Mouse (Mus musculus) embryonic fibroblast, embryonic 13.5 days (primary cell): ENCODE data around the gene Ttc39b. TPM values are rescaled to one million over a fixed set of nuclear protein-coding genes. Genes with fewer than 3 reads are reported as not detected.

Experiments used
- H3K27ac ChIP-seq: 2 replicates; pipeline ENCODE4 v1.5.1; 2012; ENCODE audit warnings: low read length, control low read depth, inconsistent platforms; ENCODE audit not compliant: insufficient read depth
- H3K4me1 ChIP-seq: 2 replicates; pipeline ENCODE4 v1.6.1; 2011; ENCODE audit warnings: low read length; ENCODE audit not compliant: control insufficient read depth, insufficient read depth
- H3K4me3 ChIP-seq: 2 replicates; pipeline ENCODE4 v1.5.1; 2011; ENCODE audit warnings: mild to moderate bottlenecking, control low read depth, low read length; ENCODE audit not compliant: insufficient read depth
- CTCF ChIP-seq: IDR thresholded peaks from 2 replicates; pipeline ENCODE4 v1.5.1; 2011; ENCODE audit warnings: mild to moderate bottlenecking, control low read depth, low read length, moderate library complexity, borderline replicate concordance; ENCODE audit not compliant: insufficient read depth
- POLR2A ChIP-seq: IDR thresholded peaks from 2 replicates; pipeline ENCODE4 v1.6.1; 2011; ENCODE audit warnings: low read depth, mild to moderate bottlenecking, control low read depth, low read length, moderate library complexity
- polyA plus RNA-seq: library from polyadenylated mRNA; stranded (reverse); fragments of >200 nt; gene quantifications from 2 replicates; pipeline ENCODE4 v1.2.4, GENCODE M21; 2011; ENCODE audit warnings: low read depth; ENCODE audit not compliant: missing spikeins, insufficient read length

The Ttc39b gene
- polyA plus RNA-seq, 1 experiment = 34.6 TPM

GRCm38 (mm10) chr4:83319736-83320135 lies 4.3 kb downstream of the Ttc39b start:
- TF ChIP-seq POLR2A (no peak), CTCF (no peak)
- Histone ChIP-seq H3K4me1 (peaks cover 6% of the 10 kb centered on the region), H3K27ac (no peak overlapping the region), H3K4me3 (no peak overlapping the region)

GRCm38 (mm10) chr4:83318758-83319157 lies 5.3 kb downstream of the Ttc39b start:
- H3K27ac ChIP-seq = no peak overlapping the region
- no peak for TF ChIP-seq POLR2A
- no peak for TF ChIP-seq CTCF
- peaks cover 6% of the 10 kb centered on the region for H3K4me1 ChIP-seq
- H3K4me3 ChIP-seq = no peak overlapping the region

DNA sequence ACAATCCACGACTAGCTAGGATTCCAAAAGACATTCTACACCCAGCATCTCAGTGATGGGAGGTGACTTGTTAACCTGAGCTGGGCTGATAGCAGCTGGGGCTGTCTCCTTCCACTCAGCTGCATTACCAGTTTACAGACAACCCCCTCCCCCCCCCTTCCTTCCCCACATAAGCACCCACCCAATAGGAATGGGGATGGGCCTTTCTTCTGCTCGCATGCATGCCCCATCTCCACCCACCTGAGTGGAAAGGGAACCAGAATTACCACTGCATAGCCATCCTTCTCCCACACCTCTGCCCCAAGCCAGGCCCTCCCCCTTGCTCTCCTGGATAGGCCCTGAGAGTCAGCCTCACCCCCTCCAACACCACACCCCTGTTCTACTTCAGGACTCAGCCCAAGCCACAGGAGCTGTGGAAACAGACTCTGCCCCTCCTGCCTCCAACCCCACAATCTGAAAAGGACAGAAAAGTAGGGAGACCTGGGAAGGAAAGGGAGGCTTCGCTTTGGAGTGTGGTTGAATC lies 6.2 kb downstream of the Ttc39b start:
- TF ChIP-seq CTCF (no peak), POLR2A (no peak)
- H3K4me1 ChIP-seq = peaks cover 6% of the 10 kb centered on the region
- H3K4me3 ChIP-seq = no peak overlapping the region
- H3K27ac ChIP-seq = no peak overlapping the region

DNA sequence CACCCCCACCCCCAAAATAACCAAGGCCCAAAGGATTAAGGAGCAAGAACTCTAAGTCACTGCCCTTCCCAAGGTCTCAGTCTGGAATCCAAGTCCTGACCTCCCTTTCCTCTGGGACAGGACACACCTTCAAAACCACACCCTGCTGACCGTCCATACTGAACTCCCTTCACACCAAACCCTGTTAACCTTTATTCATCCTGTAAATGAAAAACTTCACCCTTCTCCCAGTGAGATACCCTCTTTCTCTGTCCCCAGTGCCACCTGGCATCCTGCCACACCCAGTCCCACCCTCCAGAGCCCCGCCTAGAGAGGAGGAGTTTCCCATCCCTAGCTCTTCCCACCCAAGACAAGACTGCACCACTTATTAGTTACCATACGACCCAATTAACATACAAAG lies 7.3 kb downstream of the Ttc39b start:
- no peak overlapping the region for H3K27ac ChIP-seq
- H3K4me3 ChIP-seq = no peak overlapping the region
- TF ChIP-seq CTCF (no peak), POLR2A (no peak)
- H3K4me1 ChIP-seq = peaks cover 6% of the 10 kb centered on the region; the same call in 1 of the 2 replicates

GRCm38 (mm10) chr4:83315930-83316329 lies 8.1 kb downstream of the Ttc39b start:
- Histone ChIP-seq H3K4me3 (no peak overlapping the region), H3K27ac (peak overlapping the region; percentile 46; the same call in 1 of the 2 replicates)
- TF ChIP-seq CTCF (no peak), POLR2A (no peak)

DNA sequence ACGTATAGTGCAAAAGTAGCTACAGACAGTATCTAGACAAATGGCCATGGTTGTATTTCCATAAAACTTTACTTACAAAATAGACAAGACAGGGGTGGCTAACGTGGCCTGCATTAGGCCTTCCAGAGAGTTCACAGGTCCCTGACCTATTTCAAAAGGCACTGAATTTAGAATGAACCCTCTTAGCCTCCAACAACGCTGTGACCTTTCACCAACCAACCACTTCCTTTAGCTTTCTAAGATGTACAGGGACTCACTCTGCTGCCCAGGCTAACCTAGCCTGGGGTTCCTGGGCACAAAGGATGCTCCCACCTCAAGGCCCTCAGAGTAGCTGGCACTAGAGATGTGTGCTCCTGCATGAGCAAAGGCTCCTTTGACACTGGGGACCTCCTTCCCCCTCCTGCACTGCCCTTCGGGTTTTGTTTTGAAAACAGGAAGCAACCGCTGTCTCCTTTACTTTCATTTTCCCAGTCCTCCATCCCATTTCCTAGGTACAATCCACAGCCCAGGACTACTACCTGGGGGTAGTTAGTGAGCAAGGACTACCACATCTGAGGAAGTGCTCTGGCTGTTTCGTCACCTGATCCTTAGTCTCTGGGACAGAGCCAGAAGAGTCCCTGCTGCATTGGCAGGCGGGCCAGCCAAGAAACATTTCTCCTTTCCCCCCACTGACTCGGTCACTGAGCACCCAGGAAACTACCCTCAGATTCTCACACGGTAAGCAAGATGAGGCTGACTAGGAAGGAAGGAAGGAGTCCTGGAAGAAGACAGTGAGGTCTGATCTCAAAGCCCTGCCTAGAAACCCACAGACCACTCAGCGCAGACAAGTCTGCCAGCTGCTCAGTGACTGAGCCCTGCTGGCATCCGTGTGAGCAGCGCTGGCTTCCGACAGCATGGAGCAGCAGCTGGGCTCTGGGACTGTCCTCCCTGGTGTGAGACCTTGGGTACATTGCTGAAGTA lies 8.9 kb downstream of the Ttc39b start:
- Histone ChIP-seq H3K4me3 (peak overlapping the region; percentile 2), H3K27ac (peak overlapping the region; percentile 46), H3K4me1 (0 out of 2 replicates have a peak, but pooled peaks cover 3% of the 10 kb centered on the region)
- no peak for TF ChIP-seq CTCF

More at GRCm38 (mm10) chr4:83315930-83316329, 8.1 kb downstream of the Ttc39b start:
- H3K4me1 ChIP-seq = 0 out of 2 replicates have a peak, but pooled peaks cover 3% of the 10 kb centered on the region

DNA sequence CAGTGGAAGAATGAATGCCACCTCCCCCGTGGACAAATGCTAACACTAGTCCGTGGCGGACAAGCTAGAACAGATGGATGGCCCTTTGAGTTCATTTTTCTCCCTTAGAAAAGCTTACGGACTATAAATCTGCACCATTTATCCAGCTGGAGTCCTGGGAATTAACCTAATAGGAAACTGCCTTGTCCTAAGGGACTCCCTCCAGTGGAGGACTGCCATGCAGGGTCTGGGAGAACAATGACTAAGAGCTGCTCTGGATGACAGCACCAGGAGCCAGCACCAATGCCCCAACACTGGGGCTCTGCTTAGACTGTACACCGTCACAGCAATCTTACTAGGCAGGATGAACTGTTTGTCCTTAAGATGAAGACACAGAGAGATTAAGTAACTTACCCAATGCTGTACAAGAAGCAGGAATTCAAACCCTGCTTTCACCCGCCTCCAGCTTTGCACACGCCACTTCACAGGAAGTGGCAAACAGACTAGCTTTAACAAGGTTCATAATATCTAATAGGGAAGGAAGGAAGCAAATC lies 9.7 kb downstream of the Ttc39b start:
- peaks cover 6% of the 10 kb centered on the region for H3K4me1 ChIP-seq
- TF ChIP-seq CTCF (no peak), POLR2A (no peak)
- H3K27ac ChIP-seq = no peak overlapping the region
- H3K4me3 ChIP-seq = no peak overlapping the region

GRCm38 (mm10) chr4:83312336-83312735 lies 11.7 kb downstream of the Ttc39b start:
- no peak for TF ChIP-seq CTCF
- no peak for TF ChIP-seq POLR2A
- Histone ChIP-seq H3K4me1 (peaks cover 18% of the 10 kb centered on the region), H3K4me3 (no peak overlapping the region), H3K27ac (no peak overlapping the region)

GRCm38 (mm10) chr4:83311481-83311880 lies 12.6 kb downstream of the Ttc39b start:
- TF ChIP-seq POLR2A (no peak), CTCF (no peak)
- no peak overlapping the region for H3K4me3 ChIP-seq
- peaks cover 18% of the 10 kb centered on the region for H3K4me1 ChIP-seq
- H3K27ac ChIP-seq = no peak overlapping the region

- Histone ChIP-seq H3K27ac (no peak overlapping the region), H3K4me3 (no peak overlapping the region), H3K4me1 (peaks cover 19% of the 10 kb centered on the region)
- TF ChIP-seq CTCF (no peak), POLR2A (no peak)
These were observed 13.1 kb downstream of the Ttc39b start for GRCm38 (mm10) chr4:83310990-83311389.
